Mouse (Mus musculus): ENCODE measurements at regions not wholly inside any gene's neighbourhood (a gene's known extent, or its start where the extent isn't known, plus 50 kb on each side); places are given as distances from the start of the nearest gene placed in this dataset.
A peak's percentile ranks its signal among the peaks of the same experiment; 100 is the strongest.

DNA sequence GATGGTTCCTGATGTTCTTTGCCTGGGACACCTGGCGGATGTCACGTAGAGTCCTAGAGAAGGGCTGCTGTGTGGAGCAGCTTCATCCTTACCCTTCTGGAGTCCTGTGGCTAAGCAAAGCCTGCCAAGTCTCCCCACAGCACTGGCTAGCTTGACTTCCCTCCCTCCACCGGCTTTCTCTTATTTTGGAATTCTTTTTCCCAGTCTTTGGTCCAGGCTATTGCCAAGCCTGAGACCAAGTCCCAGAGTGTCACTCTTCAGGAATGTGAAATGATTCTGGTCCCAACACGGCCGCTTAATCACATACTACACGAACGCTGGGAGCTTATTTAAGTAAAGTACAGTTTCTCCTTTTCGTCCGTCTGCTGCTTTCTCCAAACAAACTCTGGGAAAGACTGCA, 146.4 kb downstream of the Fndc1 start:
- Histone ChIP-seq H3K27me3 (ENCODE audit: control insufficient read depth, insufficient read depth, insufficient read length) (no peaks in the 10 kb centered on the region), H3K36me3 (ENCODE audit: control insufficient read depth, insufficient read depth) (no peaks in the 10 kb centered on the region), H3ac (ENCODE audit: control insufficient read depth, insufficient read length) (no peak overlapping the region), H3K4me3 (no peak overlapping the region), H3K4me2 (ENCODE audit: low read depth) (peak overlapping the region; percentile 37), H3K79me2 (ENCODE audit: control insufficient read depth, insufficient read depth) (no peaks in the 10 kb centered on the region)
- no peak for TF ChIP-seq USF1 (IDR thresholded peaks at IDR 0.05; ENCODE audit: low read depth)
- TF ChIP-seq MYOD1 (IDR thresholded peaks at IDR 0.05; ENCODE audit: control insufficient read depth in 1 of 3, insufficient read length in 2 of 3, low read depth in 2 of 3), result no peak
- TF ChIP-seq POLR2AphosphoS2 (IDR thresholded peaks at IDR 0.05; ENCODE audit: insufficient read length, low read depth), result no peak
- no peak for TF ChIP-seq POLR2A (IDR thresholded peaks at IDR 0.05; ENCODE audit: insufficient read length, low read depth)
- TF ChIP-seq E2F4 (IDR thresholded peaks at IDR 0.05; ENCODE audit: insufficient read depth), result no peak
- no peak for TF ChIP-seq CEBPB (IDR thresholded peaks at IDR 0.05; ENCODE audit: insufficient read depth, poor library complexity, severe bottlenecking)
- TF ChIP-seq MAX (IDR thresholded peaks at IDR 0.05; ENCODE audit: low read depth), result no peak
- no peak for TF ChIP-seq TCF12 (IDR thresholded peaks at IDR 0.05; ENCODE audit: insufficient read depth, poor library complexity, severe bottlenecking)
- TF ChIP-seq MYOG (IDR thresholded peaks at IDR 0.05; ENCODE audit: control insufficient read depth in 1 of 3, insufficient read depth in 1 of 3, insufficient read length in 2 of 3, low read depth in 2 of 3), result no peak
- no peak for TF ChIP-seq TCF3 (IDR thresholded peaks at IDR 0.05; ENCODE audit: insufficient read length, low read depth)

- H3K36me3 ChIP-seq (ENCODE audit: control insufficient read depth, insufficient read depth), result no peaks in the 10 kb centered on the region
- H3ac ChIP-seq (ENCODE audit: control insufficient read depth, insufficient read length), result no peak overlapping the region
- no peaks in the 10 kb centered on the region for H3K79me2 ChIP-seq (ENCODE audit: control insufficient read depth, insufficient read depth)
- TF ChIP-seq TCF3 (IDR thresholded peaks at IDR 0.05; ENCODE audit: insufficient read length, low read depth), result no peak
- TF ChIP-seq MYOG (IDR thresholded peaks at IDR 0.05; ENCODE audit: control insufficient read depth in 1 of 3, insufficient read depth in 1 of 3, insufficient read length in 2 of 3, low read depth in 2 of 3), result no peak
- no peak for TF ChIP-seq TCF12 (IDR thresholded peaks at IDR 0.05; ENCODE audit: insufficient read depth, poor library complexity, severe bottlenecking)
- no peak for TF ChIP-seq SRF (IDR thresholded peaks at IDR 0.05; ENCODE audit: control insufficient read depth, insufficient read length, low read depth)
- TF ChIP-seq MYOD1 (IDR thresholded peaks at IDR 0.05; ENCODE audit: control insufficient read depth in 1 of 3, insufficient read length in 2 of 3, low read depth in 2 of 3), result no peak
- no peak for TF ChIP-seq CEBPB (IDR thresholded peaks at IDR 0.05; ENCODE audit: insufficient read depth, poor library complexity, severe bottlenecking)
- TF ChIP-seq POLR2A (IDR thresholded peaks at IDR 0.05; ENCODE audit: insufficient read length, low read depth), result no peak
- no peak for TF ChIP-seq E2F4 (IDR thresholded peaks at IDR 0.05; ENCODE audit: insufficient read depth)
- no peak for TF ChIP-seq MAX (IDR thresholded peaks at IDR 0.05; ENCODE audit: low read depth)
- no peak for TF ChIP-seq POLR2AphosphoS2 (IDR thresholded peaks at IDR 0.05; ENCODE audit: insufficient read length, low read depth)
- TF ChIP-seq USF1 (IDR thresholded peaks at IDR 0.05; ENCODE audit: low read depth), result no peak
- no peak for TF ChIP-seq REST (IDR thresholded peaks at IDR 0.05; ENCODE audit: insufficient read depth, insufficient read length)
- H3K4me3 ChIP-seq, result no peak overlapping the region
- H3K27me3 ChIP-seq (ENCODE audit: control insufficient read depth, insufficient read depth, insufficient read length), result no peaks in the 10 kb centered on the region
- H3K4me2 ChIP-seq (ENCODE audit: low read depth), result no peak overlapping the region
Measured at GRCm38 (mm10) chr17:7679786-7680185, 147.3 kb downstream of the Fndc1 start.

DNA sequence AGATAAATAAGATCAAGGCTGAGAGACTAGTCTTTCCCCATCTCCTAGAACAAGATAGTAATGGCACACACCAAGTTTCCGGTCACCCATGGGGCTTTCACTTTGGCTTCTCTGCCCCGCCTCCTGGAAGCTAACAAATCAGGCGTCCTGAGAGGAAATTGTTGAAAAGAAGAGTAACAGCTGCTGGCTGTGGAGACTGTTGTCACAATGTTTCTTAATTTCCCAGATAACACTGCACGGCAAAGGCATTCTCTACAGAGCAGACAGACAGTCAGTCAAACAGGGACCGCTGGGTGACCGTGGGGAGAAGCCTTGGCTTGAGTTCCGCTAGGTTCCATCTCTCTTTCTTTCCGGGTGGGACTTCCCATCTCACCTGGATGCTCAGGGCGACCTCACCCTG, 148.2 kb downstream of the Fndc1 start:
- no peak overlapping the region for H3K4me2 ChIP-seq (ENCODE audit: low read depth)
- no peaks in the 10 kb centered on the region for H3K27me3 ChIP-seq (ENCODE audit: control insufficient read depth, insufficient read depth, insufficient read length)
- H3K79me2 ChIP-seq (ENCODE audit: control insufficient read depth, insufficient read depth), result no peaks in the 10 kb centered on the region
- TF ChIP-seq SRF (IDR thresholded peaks at IDR 0.05; ENCODE audit: control insufficient read depth, insufficient read length, low read depth) (no peak), REST (IDR thresholded peaks at IDR 0.05; ENCODE audit: insufficient read depth, insufficient read length) (no peak), MYOD1 (IDR thresholded peaks at IDR 0.05; ENCODE audit: control insufficient read depth in 1 of 3, insufficient read length in 2 of 3, low read depth in 2 of 3) (no peak), TCF3 (IDR thresholded peaks at IDR 0.05; ENCODE audit: insufficient read length, low read depth) (no peak), TCF12 (IDR thresholded peaks at IDR 0.05; ENCODE audit: insufficient read depth, poor library complexity, severe bottlenecking) (no peak), MAX (IDR thresholded peaks at IDR 0.05; ENCODE audit: low read depth) (no peak), MYOG (IDR thresholded peaks at IDR 0.05; ENCODE audit: control insufficient read depth in 1 of 3, insufficient read depth in 1 of 3, insufficient read length in 2 of 3, low read depth in 2 of 3) (no peak), POLR2AphosphoS2 (IDR thresholded peaks at IDR 0.05; ENCODE audit: insufficient read length, low read depth) (no peak), POLR2A (IDR thresholded peaks at IDR 0.05; ENCODE audit: insufficient read length, low read depth) (no peak), CEBPB (IDR thresholded peaks at IDR 0.05; ENCODE audit: insufficient read depth, poor library complexity, severe bottlenecking) (no peak), E2F4 (IDR thresholded peaks at IDR 0.05; ENCODE audit: insufficient read depth) (no peak), USF1 (IDR thresholded peaks at IDR 0.05; ENCODE audit: low read depth) (no peak)
- no peak overlapping the region for H3ac ChIP-seq (ENCODE audit: control insufficient read depth, insufficient read length)
- no peaks in the 10 kb centered on the region for H3K36me3 ChIP-seq (ENCODE audit: control insufficient read depth, insufficient read depth)
- H3K4me3 ChIP-seq, result no peak overlapping the region

- H3K4me3 ChIP-seq, result no peak overlapping the region
- no peak for TF ChIP-seq SRF (IDR thresholded peaks at IDR 0.05; ENCODE audit: control insufficient read depth, insufficient read length, low read depth)
- no peak for TF ChIP-seq USF1 (IDR thresholded peaks at IDR 0.05; ENCODE audit: low read depth)
- TF ChIP-seq TCF3 (IDR thresholded peaks at IDR 0.05; ENCODE audit: insufficient read length, low read depth), result no peak
- TF ChIP-seq REST (IDR thresholded peaks at IDR 0.05; ENCODE audit: insufficient read depth, insufficient read length), result no peak
- no peak for TF ChIP-seq MYOD1 (IDR thresholded peaks at IDR 0.05; ENCODE audit: control insufficient read depth in 1 of 3, insufficient read length in 2 of 3, low read depth in 2 of 3)
- no peak for TF ChIP-seq E2F4 (IDR thresholded peaks at IDR 0.05; ENCODE audit: insufficient read depth)
- no peak for TF ChIP-seq MYOG (IDR thresholded peaks at IDR 0.05; ENCODE audit: control insufficient read depth in 1 of 3, insufficient read depth in 1 of 3, insufficient read length in 2 of 3, low read depth in 2 of 3)
- no peak for TF ChIP-seq CEBPB (IDR thresholded peaks at IDR 0.05; ENCODE audit: insufficient read depth, poor library complexity, severe bottlenecking)
- TF ChIP-seq POLR2A (IDR thresholded peaks at IDR 0.05; ENCODE audit: insufficient read length, low read depth), result no peak
- TF ChIP-seq TCF12 (IDR thresholded peaks at IDR 0.05; ENCODE audit: insufficient read depth, poor library complexity, severe bottlenecking), result no peak
- no peak for TF ChIP-seq POLR2AphosphoS2 (IDR thresholded peaks at IDR 0.05; ENCODE audit: insufficient read length, low read depth)
- TF ChIP-seq MAX (IDR thresholded peaks at IDR 0.05; ENCODE audit: low read depth), result no peak
- no peaks in the 10 kb centered on the region for H3K36me3 ChIP-seq (ENCODE audit: control insufficient read depth, insufficient read depth)
- no peak overlapping the region for H3ac ChIP-seq (ENCODE audit: control insufficient read depth, insufficient read length)
- no peaks in the 10 kb centered on the region for H3K27me3 ChIP-seq (ENCODE audit: control insufficient read depth, insufficient read depth, insufficient read length)
- no peaks in the 10 kb centered on the region for H3K79me2 ChIP-seq (ENCODE audit: control insufficient read depth, insufficient read depth)
- H3K4me2 ChIP-seq (ENCODE audit: low read depth), result no peak overlapping the region
Measured at GRCm38 (mm10) chr17:7677796-7678195, 149.3 kb downstream of the Fndc1 start.

Data from myocyte (in vitro differentiated cells).